Comparison of ENCODE assay signal across 13 mouse cellular contexts in genomic region chr2:125515291-125516057, GRCm38 (mm10). TPM values are rescaled to one million over a fixed set of nuclear protein-coding genes. Genes with fewer than 3 reads are reported as not detected.
DNase-seq lines count a peak whose midpoint lies in the region; ATAC-seq and TF ChIP-seq lines count a peak whose summit lies in the region.
"Had no signal": no experiment of that assay in that cellular context is flagged by ENCODE, and none has a peak within 500 bp of the region (broad histone marks: within the 10 kb centered on the region; RNA-seq: fewer than 3 reads in every experiment).

No protein-coding gene starts in this region.

- peak overlapping the region; percentile 56; the same call in 1 of the 2 replicates for H3K27ac ChIP-seq in heart, embryonic 10.5 days
- no peak overlapping the region for H3K27ac ChIP-seq in lung, postnatal 0 days (ENCODE audit: low read length)
- no peak overlapping the region for H3K27ac ChIP-seq in liver, postnatal 0 days (ENCODE audit: low read depth)
- H3K27ac ChIP-seq: embryonic facial prominence, embryonic 12.5 days; macrophage had no signal

- H3K9ac ChIP-seq in lung, postnatal 0 days (replicated peaks; ENCODE audit: low read depth) = no peak overlapping the region
- H3K9ac ChIP-seq in liver, postnatal 0 days (replicated peaks) = no peak overlapping the region
- H3K9ac ChIP-seq: embryonic facial prominence, embryonic 12.5 days had no signal

- H3K4me1 ChIP-seq in heart, embryonic 10.5 days = peaks cover 20% of the 10 kb centered on the region
- no peaks in the 10 kb centered on the region for H3K4me1 ChIP-seq in lung, postnatal 0 days (ENCODE audit: insufficient read depth, low read depth, low read length)
- no peaks in the 10 kb centered on the region for H3K4me1 ChIP-seq in lung, adult 2 months (ENCODE audit: control insufficient read depth, insufficient read depth, low read length)
- H3K4me1 ChIP-seq in liver, postnatal 0 days (ENCODE audit: insufficient read depth) = no peaks in the 10 kb centered on the region

- H3K27me3 ChIP-seq in heart, embryonic 10.5 days (ENCODE audit: insufficient read depth, poor library complexity, severe bottlenecking) = no peaks in the 10 kb centered on the region
- no peaks in the 10 kb centered on the region for H3K27me3 ChIP-seq in lung, postnatal 0 days (replicated peaks; ENCODE audit: insufficient read depth, low read length)
- no peaks in the 10 kb centered on the region for H3K27me3 ChIP-seq in liver, postnatal 0 days (ENCODE audit: insufficient read depth, low read length)
- H3K27me3 ChIP-seq: embryonic facial prominence, embryonic 12.5 days had no signal

- no peak for TF ChIP-seq POLR2A in lung, adult 2 months (IDR thresholded peaks at IDR 0.05; ENCODE audit: borderline replicate concordance, extremely low read depth, low read depth, low read length)

- no peak for ATAC-seq in lung, postnatal 0 days
- ATAC-seq in liver, postnatal 0 days = no peak

- no peaks in the 10 kb centered on the region for H3K36me3 ChIP-seq in heart, embryonic 10.5 days
- H3K36me3 ChIP-seq in lung, postnatal 0 days (ENCODE audit: insufficient read depth, low read length) = no peaks in the 10 kb centered on the region
- no peaks in the 10 kb centered on the region for H3K36me3 ChIP-seq in liver, postnatal 0 days (replicated peaks; ENCODE audit: insufficient read depth, low read length)
- H3K36me3 ChIP-seq: embryonic facial prominence, embryonic 12.5 days had no signal

- H3K4me2 ChIP-seq in lung, postnatal 0 days (replicated peaks; ENCODE audit: low read depth, low read length) = no peak overlapping the region
- no peak overlapping the region for H3K4me2 ChIP-seq in liver, postnatal 0 days (ENCODE audit: low read depth, low read length)
- H3K4me2 ChIP-seq: embryonic facial prominence, embryonic 12.5 days had no signal

- 0 out of 2 replicates have a peak, but pooled peaks have one; percentile 25 for TF ChIP-seq EP300 in lung, postnatal 0 days (IDR thresholded peaks at IDR 0.05)
- peak; percentile 37; the same call in 1 of the 2 replicates for TF ChIP-seq EP300 in liver, postnatal 0 days (IDR thresholded peaks at IDR 0.05; ENCODE audit: low read depth)

- DNase-seq in heart, embryonic 10.5 days (ENCODE audit: low spot score) = peak; percentile 52
- DNase-seq in heart, adult 18-20 months = no peak
- DNase-seq in lung, postnatal 0 days (ENCODE audit: low spot score) = no peak
- DNase-seq in lung, adult 2 months = no peak
- DNase-seq in c-Kit-positive CD71-positive TER-119-negative erythroid progenitor cells, embryonic 14.5 days (ENCODE audit: low read depth) = peak; percentile 40
- no peak for DNase-seq in liver, postnatal 0 days
- DNase-seq in adrenal gland, adult 8-10 months = no peak
- DNase-seq in spleen, postnatal 4 days (ENCODE audit: low spot score in 2 of 2) = no peak
- DNase-seq: cerebellum, adult 9-11 months; thymus, postnatal 14 days had no signal

- no peak for TF ChIP-seq CTCF in lung, postnatal 0 days (IDR thresholded peaks at IDR 0.05)
- TF ChIP-seq CTCF in lung, adult 2 months (IDR thresholded peaks at IDR 0.05; ENCODE audit: insufficient read depth, low read length) = no peak
- no peak for TF ChIP-seq CTCF in liver, postnatal 0 days (IDR thresholded peaks at IDR 0.05; ENCODE audit: low read depth)

- no peak overlapping the region for H3K4me3 ChIP-seq in heart, embryonic 10.5 days
- no peak overlapping the region for H3K4me3 ChIP-seq in lung, postnatal 0 days (ENCODE audit: low read depth, low read length)
- H3K4me3 ChIP-seq in lung, adult 2 months (replicated peaks; ENCODE audit: extremely low read depth, low read depth, low read length) = no peak overlapping the region
- H3K4me3 ChIP-seq in liver, postnatal 0 days (ENCODE audit: low read depth, low read length) = no peak overlapping the region
- H3K4me3 ChIP-seq: embryonic facial prominence, embryonic 12.5 days had no signal

- WGBS in heart, embryonic 10.5 days = 41% methylated on average over 12 of the region's 12 CpGs
- WGBS in lung, postnatal 0 days = 61% methylated on average over 12 of the region's 12 CpGs
- 60% methylated on average over 12 of the region's 12 CpGs for WGBS in lung, adult 2 months
- whole genome bisulfite sequencing in liver, postnatal 0 days (ENCODE audit: insufficient replicate concordance) = 49% methylated on average over 12 of the region's 12 CpGs

- no peaks in the 10 kb centered on the region for H3K9me3 ChIP-seq in heart, embryonic 10.5 days
- no peaks in the 10 kb centered on the region for H3K9me3 ChIP-seq in lung, postnatal 0 days (ENCODE audit: low read length)
- no peaks in the 10 kb centered on the region for H3K9me3 ChIP-seq in liver, postnatal 0 days (ENCODE audit: low read length)
- H3K9me3 ChIP-seq: embryonic facial prominence, embryonic 12.5 days had no signal

RNA-seq across cellular contexts. Expression of gene Fbn1, which starts 7.7 kb away (rescaled TPM):
- 16.8 and 20.0 TPM in 2 replicates for polyA plus RNA-seq in heart, embryonic 10.5 days (2016; fragmentation: Nextera tagmentation; extraction: Ambion mirVana)
- total RNA-seq in heart, adult 18-20 months (2021) = 10 to 100 TPM; 28.6 to 33.5 TPM
- 23.6 and 25.7 TPM in 2 replicates for polyA plus RNA-seq in lung, postnatal 0 days (2015; fragmentation: Nextera tagmentation; extraction: Ambion mirVana)
- 20.2 and 30.6 TPM in 2 replicates for polyA plus RNA-seq in lung, adult 2 months (2012; rRNA removed)
- polyA plus RNA-seq in liver, postnatal 0 days (2015; fragmentation: Nextera tagmentation; extraction: Ambion mirVana) = 1.3 TPM in 2 replicates
- total RNA-seq in adrenal gland, adult 8-10 months (2022) = 10 to 100 TPM; 11.4 to 25.4 (median 14.2) TPM

RNA-seq across cellular contexts. Expression of gene Gm9913, which starts 10.6 kb away (rescaled TPM):
- 0.46 and 0.58 TPM in 2 replicates for polyA plus RNA-seq in heart, embryonic 10.5 days (2016; fragmentation: Nextera tagmentation; extraction: Ambion mirVana)
- under 1 TPM; 0.30 to 0.41 TPM for total RNA-seq in heart, adult 18-20 months (2021)
- 0.33 and 0.68 TPM in 2 replicates for polyA plus RNA-seq in lung, postnatal 0 days (2015; fragmentation: Nextera tagmentation; extraction: Ambion mirVana)
- polyA plus RNA-seq in lung, adult 2 months (2012; rRNA removed) = 0.43 and 0.52 TPM in 2 replicates
- 0.05 TPM in 1 of 2 replicates, not detected in the other for polyA plus RNA-seq in liver, postnatal 0 days (2015; fragmentation: Nextera tagmentation; extraction: Ambion mirVana)
- under 1 TPM in 1 of 4 experiments, not detected in 3; 0.11 TPM for total RNA-seq in adrenal gland, adult 8-10 months (2022)
- total RNA-seq: granulocyte monocyte progenitor cell, adult 5-6 weeks had no signal
- polyA plus RNA-seq: macrophage had no signal

Comparison
In these comparisons a context has a peak if more than half of its experiments do, and no peak if none do; other contexts are left out.
1. DNase-seq: peak in heart, embryonic 10.5 days (single experiment) and c-Kit-positive CD71-positive TER-119-negative erythroid progenitor cells, embryonic 14.5 days (single experiment); none in heart, adult 18-20 months (0 of 2), lung, postnatal 0 days (single experiment), lung, adult 2 months (single experiment), liver, postnatal 0 days (single experiment), adrenal gland, adult 8-10 months (single experiment) and spleen, postnatal 4 days (0 of 2).